Comparison of ENCODE assay signal across 7 mouse cellular contexts in genomic region chr5:122372878-122373277, GRCm38 (mm10). TPM values are rescaled to one million over a fixed set of nuclear protein-coding genes. Genes with fewer than 3 reads are reported as not detected.
A peak's percentile ranks its signal among the peaks of the same experiment; 100 is the strongest.
DNase-seq lines count a peak whose midpoint lies in the region; ATAC-seq and TF ChIP-seq lines count a peak whose summit lies in the region.

No protein-coding gene starts in this region.

- no peak for TF ChIP-seq EP300 in lung, postnatal 0 days (IDR thresholded peaks at IDR 0.05)

- peak overlapping the region; percentile 78 for H3K4me2 ChIP-seq in lung, postnatal 0 days (replicated peaks; ENCODE audit: low read depth, low read length)
- H3K4me2 ChIP-seq in forebrain, embryonic 11.5 days (ENCODE audit: low read depth, low read length, severe bottlenecking) = peak overlapping the region; percentile 62
- H3K4me2 ChIP-seq in limb, embryonic 11.5 days (ENCODE audit: low read depth, severe bottlenecking) = peak overlapping the region; percentile 30

- H3K4me3 ChIP-seq in lung, postnatal 0 days (ENCODE audit: low read depth, low read length) = peak overlapping the region; percentile 72
- H3K4me3 ChIP-seq in forebrain, embryonic 11.5 days (ENCODE audit: low read depth, low read length) = peak overlapping the region; percentile 74
- H3K4me3 ChIP-seq in limb, embryonic 11.5 days (ENCODE audit: low read depth, low read length) = peak overlapping the region; percentile 64
- H3K4me3 ChIP-seq in small intestine, adult 2 months (ENCODE audit: low read depth, low read length) = peak overlapping the region; percentile 71

- H3K9ac ChIP-seq in lung, postnatal 0 days (replicated peaks; ENCODE audit: low read depth) = peak overlapping the region; percentile 35
- H3K9ac ChIP-seq in forebrain, embryonic 11.5 days (ENCODE audit: low read length) = peak overlapping the region; percentile 76
- peak overlapping the region; percentile 58 for H3K9ac ChIP-seq in limb, embryonic 11.5 days (ENCODE audit: low read length)

- no peak for ATAC-seq in lung, postnatal 0 days
- ATAC-seq in forebrain, embryonic 11.5 days (replicated peaks; ENCODE audit: low FRiP score) = no peak; the same call in 1 of the 2 replicates
- ATAC-seq in limb, embryonic 11.5 days (ENCODE audit: insufficient number of reproducible peaks, low FRiP score, low TSS enrichment, low read depth) = no peak
- ATAC-seq in frontal cortex, adult (ENCODE audit: low TSS enrichment) = no peak

- no peak for TF ChIP-seq POLR2A in small intestine, adult 2 months (IDR thresholded peaks at IDR 0.05; ENCODE audit: low read depth, low read length)

- H3K9me3 ChIP-seq in lung, postnatal 0 days (ENCODE audit: low read length) = no peaks in the 10 kb centered on the region
- H3K9me3 ChIP-seq in forebrain, embryonic 11.5 days (ENCODE audit: control insufficient read depth, low read length) = no peaks in the 10 kb centered on the region
- no peaks in the 10 kb centered on the region for H3K9me3 ChIP-seq in limb, embryonic 11.5 days (ENCODE audit: control insufficient read depth, low read length)

- 0 out of 2 replicates have a peak, but pooled peaks cover 2% of the 10 kb centered on the region for H3K4me1 ChIP-seq in lung, postnatal 0 days (ENCODE audit: insufficient read depth, low read depth, low read length)
- H3K4me1 ChIP-seq in forebrain, embryonic 11.5 days (replicated peaks; ENCODE audit: control insufficient read depth, insufficient read depth, low read length) = no peaks in the 10 kb centered on the region; the same call in 1 of the 2 replicates
- H3K4me1 ChIP-seq in limb, embryonic 11.5 days (ENCODE audit: control insufficient read depth, insufficient read depth, low read length) = no peaks in the 10 kb centered on the region
- H3K4me1 ChIP-seq in small intestine, adult 2 months (ENCODE audit: control insufficient read depth, insufficient read depth, insufficient read length, low read length) = peaks cover 2% of the 10 kb centered on the region; the same call in 1 of the 2 replicates

- peak overlapping the region; percentile 87 for H3K27ac ChIP-seq in lung, postnatal 0 days (ENCODE audit: low read length)
- peak overlapping the region; percentile 73 for H3K27ac ChIP-seq in forebrain, embryonic 11.5 days (ENCODE audit: low read depth, low read length)
- no peak overlapping the region for H3K27ac ChIP-seq in limb, embryonic 11.5 days (replicated peaks; ENCODE audit: low read depth, low read length)
- peak overlapping the region; percentile 62 for H3K27ac ChIP-seq in small intestine, adult 2 months (ENCODE audit: insufficient read depth, low read depth, low read length)

- no peak for TF ChIP-seq CTCF in lung, postnatal 0 days (IDR thresholded peaks at IDR 0.05)
- no peak for TF ChIP-seq CTCF in small intestine, adult 2 months (IDR thresholded peaks at IDR 0.05; ENCODE audit: extremely low read depth, insufficient read length, insufficient replicate concordance, low read depth, low read length)

- WGBS in lung, postnatal 0 days = 5% methylated on average over 5 of the region's 5 CpGs
- 7% methylated on average over 5 of the region's 5 CpGs for WGBS in forebrain, embryonic 11.5 days
- 8% methylated on average over 5 of the region's 5 CpGs for WGBS in limb, embryonic 11.5 days
- WGBS in small intestine, adult 2 months = 6% methylated on average over 5 of the region's 5 CpGs

- 0 out of 2 replicates have a peak, but pooled peaks cover 8% of the 10 kb centered on the region for H3K36me3 ChIP-seq in lung, postnatal 0 days (ENCODE audit: insufficient read depth, low read length)
- peaks cover 4% of the 10 kb centered on the region for H3K36me3 ChIP-seq in forebrain, embryonic 11.5 days (ENCODE audit: control insufficient read depth, insufficient read depth, low read length)
- peaks cover 7% of the 10 kb centered on the region; the same call in 1 of the 2 replicates for H3K36me3 ChIP-seq in limb, embryonic 11.5 days (ENCODE audit: control insufficient read depth, insufficient read depth, low read length)
- peaks cover 3% of the 10 kb centered on the region; the same call in 1 of the 2 replicates for H3K36me3 ChIP-seq in small intestine, adult 2 months (ENCODE audit: control insufficient read depth, insufficient read depth, low read length)

- DNase-seq in lung, postnatal 0 days (ENCODE audit: low spot score) = no peak
- no peak for DNase-seq in lung, adult 18-20 months
- no peak for DNase-seq in forebrain, embryonic 11.5 days (ENCODE audit: low spot score)
- DNase-seq in limb, embryonic 11.5 days (ENCODE audit: low spot score) = no peak
- no peak for DNase-seq in adrenal gland, adult 8-10 months

- H3K27me3 ChIP-seq in lung, postnatal 0 days (replicated peaks; ENCODE audit: insufficient read depth, low read length) = no peaks in the 10 kb centered on the region
- H3K27me3 ChIP-seq in forebrain, embryonic 11.5 days (ENCODE audit: control insufficient read depth, insufficient read depth, low read length) = no peaks in the 10 kb centered on the region
- H3K27me3 ChIP-seq in limb, embryonic 11.5 days (ENCODE audit: control insufficient read depth, insufficient read depth, low read length) = no peaks in the 10 kb centered on the region
- no peaks in the 10 kb centered on the region for H3K27me3 ChIP-seq in small intestine, adult 2 months (ENCODE audit: control insufficient read depth, insufficient read depth, low read length)

RNA-seq across cellular contexts. Expression of gene Fam216a, which starts 0.7 kb away (rescaled TPM):
- polyA plus RNA-seq in lung, postnatal 0 days (2015; fragmentation: Nextera tagmentation; extraction: Ambion mirVana) = 41.0 and 42.1 TPM in 2 replicates
- polyA plus RNA-seq in forebrain, embryonic 11.5 days (2014; fragmentation: Nextera tagmentation; extraction: Ambion mirVana) = 110 and 127 TPM in 2 replicates
- polyA plus RNA-seq in limb, embryonic 11.5 days (2014; fragmentation: Nextera tagmentation; extraction: Ambion mirVana) = 99.6 and 107 TPM in 2 replicates
- polyA plus RNA-seq in small intestine, adult 2 months (2012; rRNA removed) = 3.2 and 3.5 TPM in 2 replicates
- 10 to 100 TPM; 31.1 to 45.8 (median 38.8) TPM for total RNA-seq in adrenal gland, adult 8-10 months (2022)

RNA-seq across cellular contexts. Expression of gene Gpn3, which starts 1.2 kb away (rescaled TPM):
- 61.2 and 69.2 TPM in 2 replicates for polyA plus RNA-seq in lung, postnatal 0 days (2015; fragmentation: Nextera tagmentation; extraction: Ambion mirVana)
- polyA plus RNA-seq in forebrain, embryonic 11.5 days (2014; fragmentation: Nextera tagmentation; extraction: Ambion mirVana) = 65.0 and 77.7 TPM in 2 replicates
- polyA plus RNA-seq in limb, embryonic 11.5 days (2014; fragmentation: Nextera tagmentation; extraction: Ambion mirVana) = 86.2 and 89.3 TPM in 2 replicates
- 22.4 and 32.6 TPM in 2 replicates for polyA plus RNA-seq in small intestine, adult 2 months (2012; rRNA removed)
- 10 to 100 TPM; 31.5 to 38.5 (median 35.0) TPM for total RNA-seq in adrenal gland, adult 8-10 months (2022)

RNA-seq across cellular contexts. Expression of gene Vps29, which starts 18.7 kb away (rescaled TPM):
- polyA plus RNA-seq in lung, postnatal 0 days (2015; fragmentation: Nextera tagmentation; extraction: Ambion mirVana) = 189 and 193 TPM in 2 replicates
- 174 and 181 TPM in 2 replicates for polyA plus RNA-seq in forebrain, embryonic 11.5 days (2014; fragmentation: Nextera tagmentation; extraction: Ambion mirVana)
- polyA plus RNA-seq in limb, embryonic 11.5 days (2014; fragmentation: Nextera tagmentation; extraction: Ambion mirVana) = 169 and 180 TPM in 2 replicates
- 31.4 and 36.6 TPM in 2 replicates for polyA plus RNA-seq in small intestine, adult 2 months (2012; rRNA removed)
- total RNA-seq in adrenal gland, adult 8-10 months (2022) = 100 to 1,000 TPM; 147 to 170 (median 156) TPM

RNA-seq across cellular contexts. Expression of gene Arpc3, which starts 18.8 kb away (rescaled TPM):
- 169 and 177 TPM in 2 replicates for polyA plus RNA-seq in lung, postnatal 0 days (2015; fragmentation: Nextera tagmentation; extraction: Ambion mirVana)
- 64.5 and 71.2 TPM in 2 replicates for polyA plus RNA-seq in forebrain, embryonic 11.5 days (2014; fragmentation: Nextera tagmentation; extraction: Ambion mirVana)
- 45.4 and 52.0 TPM in 2 replicates for polyA plus RNA-seq in limb, embryonic 11.5 days (2014; fragmentation: Nextera tagmentation; extraction: Ambion mirVana)
- polyA plus RNA-seq in small intestine, adult 2 months (2012; rRNA removed) = 46.5 and 105 TPM in 2 replicates
- total RNA-seq in adrenal gland, adult 8-10 months (2022) = 100 to 1,000 TPM; 189 to 253 (median 205) TPM

RNA-seq across cellular contexts. Expression of gene Rad9b, which starts 18.8 kb away (rescaled TPM):
- polyA plus RNA-seq in lung, postnatal 0 days (2015; fragmentation: Nextera tagmentation; extraction: Ambion mirVana) = 6.4 and 6.9 TPM in 2 replicates
- polyA plus RNA-seq in forebrain, embryonic 11.5 days (2014; fragmentation: Nextera tagmentation; extraction: Ambion mirVana) = 9.8 and 12.6 TPM in 2 replicates
- polyA plus RNA-seq in limb, embryonic 11.5 days (2014; fragmentation: Nextera tagmentation; extraction: Ambion mirVana) = 10.8 and 11.6 TPM in 2 replicates
- 0.39 and 0.98 TPM in 2 replicates for polyA plus RNA-seq in small intestine, adult 2 months (2012; rRNA removed)
- 1 to 10 TPM; 2.4 to 5.4 (median 4.5) TPM for total RNA-seq in adrenal gland, adult 8-10 months (2022)
